Mouse (Mus musculus) adrenal gland, postnatal 25 days (tissue): ENCODE data around the gene Wwp2. TPM values are rescaled to one million over a fixed set of nuclear protein-coding genes. Genes with fewer than 3 reads are reported as not detected.
"Not testable (repeated sequence)": the region's sequence is repeated elsewhere in the genome, so short reads cannot be mapped to it uniquely, and the experiment has no call there.

Source experiments
- DNase-seq: peaks from one replicate; pipeline ENCODE4 v3.0.0; 2021; ENCODE audit warnings: mixed read lengths
- total RNA-seq: library from RNA; stranded (reverse); gene quantifications from 2 replicates; pipeline ENCODE4 v1.2.3, GENCODE M21; 2021

The Wwp2 gene
- total RNA-seq, 1 experiment from 2014 or later, result 44.1 TPM

GRCm38 (mm10) chr8:107476786-107477185, 40.6 kb downstream of the Wwp2 start:
- DNase-seq, result not testable (repeated sequence)

- DNase-seq, result no peak
Observed at GRCm38 (mm10) chr8:107478728-107479127, 42.6 kb downstream of the Wwp2 start.

- no peak for DNase-seq
Observed at GRCm38 (mm10) chr8:107480436-107480835, 44.3 kb downstream of the Wwp2 start.

GRCm38 (mm10) chr8:107483250-107483649, 47.1 kb downstream of the Wwp2 start:
- no peak for DNase-seq

- no peak for DNase-seq
Observed at GRCm38 (mm10) chr8:107484956-107485355, 48.8 kb downstream of the Wwp2 start.

GRCm38 (mm10) chr8:107488551-107488950, 52.4 kb downstream of the Wwp2 start:
- DNase-seq, result peak; percentile 40

GRCm38 (mm10) chr8:107489086-107489485, 52.9 kb downstream of the Wwp2 start:
- DNase-seq, result no peak

GRCm38 (mm10) chr8:107489921-107490320, 53.8 kb downstream of the Wwp2 start:
- DNase-seq, result no peak

GRCm38 (mm10) chr8:107490649-107491048, 54.5 kb downstream of the Wwp2 start:
- DNase-seq, result no peak

- DNase-seq, result no peak
Observed at GRCm38 (mm10) chr8:107491212-107491611, 55.0 kb downstream of the Wwp2 start.

GRCm38 (mm10) chr8:107491831-107492230, 55.7 kb downstream of the Wwp2 start:
- no peak for DNase-seq

GRCm38 (mm10) chr8:107492802-107493201, 56.6 kb downstream of the Wwp2 start:
- no peak for DNase-seq

GRCm38 (mm10) chr8:107495425-107495824, 59.3 kb downstream of the Wwp2 start:
- DNase-seq, result no peak

- DNase-seq, result no peak
Observed at GRCm38 (mm10) chr8:107497708-107498107, 61.5 kb downstream of the Wwp2 start.

- DNase-seq, result no peak
Observed at GRCm38 (mm10) chr8:107498390-107498789, 62.2 kb downstream of the Wwp2 start.

GRCm38 (mm10) chr8:107498806-107499205, 62.6 kb downstream of the Wwp2 start:
- DNase-seq, result no peak

GRCm38 (mm10) chr8:107499519-107499918, 63.4 kb downstream of the Wwp2 start:
- no peak for DNase-seq

GRCm38 (mm10) chr8:107502407-107502806, 66.2 kb downstream of the Wwp2 start:
- no peak for DNase-seq

GRCm38 (mm10) chr8:107502922-107503321, 66.8 kb downstream of the Wwp2 start:
- DNase-seq, result no peak

GRCm38 (mm10) chr8:107503354-107503753, 67.2 kb downstream of the Wwp2 start:
- DNase-seq, result no peak

GRCm38 (mm10) chr8:107504239-107504985, 68.2 kb downstream of the Wwp2 start:
- DNase-seq, result peak; percentile 31

- DNase-seq, result no peak
Observed at GRCm38 (mm10) chr8:107505271-107505670, 69.1 kb downstream of the Wwp2 start.

GRCm38 (mm10) chr8:107507019-107507418, 70.9 kb downstream of the Wwp2 start:
- DNase-seq, result no peak

GRCm38 (mm10) chr8:107510204-107510603, 74.0 kb downstream of the Wwp2 start:
- DNase-seq, result no peak
